Mouse (Mus musculus) naive thymus-derived CD4-positive, alpha-beta T cell, adult 2 months (primary cell): ENCODE measurements around the gene Hfe2.
"Not testable (repeated sequence)": the region's sequence is repeated elsewhere in the genome, so short reads cannot be mapped to it uniquely, and the experiment has no call there.

Experiments used
- DNase-seq: peaks from one replicate; pipeline ENCODE4 v3.0.0-alpha.2; 2011; ENCODE audit warnings: low read depth

Gene Hfe2

DNA sequence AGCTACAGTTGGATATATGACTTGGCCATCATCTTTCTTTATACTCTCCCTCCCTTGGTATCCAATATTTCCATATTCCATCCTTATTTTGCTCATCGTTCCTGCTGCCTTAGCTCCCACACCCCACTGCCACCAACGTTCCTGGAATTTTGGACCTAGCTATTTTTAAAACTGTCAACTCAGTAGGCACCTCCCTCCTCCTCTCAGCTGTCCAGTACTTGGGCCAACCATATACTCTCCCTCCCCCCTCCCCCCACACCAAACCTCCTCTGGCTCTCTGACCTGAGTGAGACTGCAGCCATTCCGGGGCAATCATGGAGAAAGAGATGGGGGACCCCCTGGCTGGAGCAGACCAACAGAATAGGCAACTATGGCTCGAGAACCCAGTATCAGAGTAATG lies at the start of gene Hfe2:
TSS of gene Hfe2 (plus strand) at position 259 of the 400 bp plus-strand sequence.
- no peak for DNase-seq

DNA sequence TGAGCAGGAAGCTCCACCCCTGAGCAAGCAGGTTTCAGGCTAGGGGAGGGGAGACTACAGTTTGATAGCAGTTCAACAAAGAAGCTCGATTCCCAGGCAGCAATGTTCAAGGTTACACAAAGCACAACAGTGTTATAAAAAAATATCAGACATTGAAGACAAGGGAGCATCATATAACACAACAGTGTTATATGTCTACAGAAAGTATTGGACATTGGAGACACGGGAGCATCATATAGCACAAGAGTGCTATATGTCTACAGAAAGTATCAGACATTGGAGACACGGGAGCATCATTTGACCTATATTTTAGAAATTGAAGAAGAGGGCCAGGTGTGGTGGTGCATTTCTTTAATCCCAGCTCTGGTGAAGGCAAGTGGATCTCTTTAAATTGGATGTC lies 47.9 kb upstream of the Hfe2 start:
- no peak for DNase-seq

DNA sequence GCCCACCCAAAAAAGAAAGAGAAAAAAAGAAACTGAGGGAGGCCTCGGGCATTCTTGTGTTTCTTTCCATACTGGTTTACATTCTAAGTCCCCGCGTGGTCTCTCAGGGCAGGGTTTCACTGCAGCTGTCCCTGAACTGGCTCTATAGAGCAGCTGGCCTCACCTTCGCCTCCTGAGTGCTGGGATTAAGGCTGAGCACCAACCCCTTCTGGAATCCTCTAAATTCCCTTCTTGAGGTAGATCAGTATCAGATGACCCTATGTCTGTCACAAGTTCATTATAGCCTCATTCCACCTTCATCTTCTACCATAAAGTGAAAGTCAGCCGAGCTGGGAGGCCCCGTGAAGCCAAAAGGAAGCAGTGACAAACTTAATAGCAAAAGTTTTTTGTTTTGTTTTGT lies 47.4 kb upstream of the Hfe2 start:
- no peak for DNase-seq

DNA sequence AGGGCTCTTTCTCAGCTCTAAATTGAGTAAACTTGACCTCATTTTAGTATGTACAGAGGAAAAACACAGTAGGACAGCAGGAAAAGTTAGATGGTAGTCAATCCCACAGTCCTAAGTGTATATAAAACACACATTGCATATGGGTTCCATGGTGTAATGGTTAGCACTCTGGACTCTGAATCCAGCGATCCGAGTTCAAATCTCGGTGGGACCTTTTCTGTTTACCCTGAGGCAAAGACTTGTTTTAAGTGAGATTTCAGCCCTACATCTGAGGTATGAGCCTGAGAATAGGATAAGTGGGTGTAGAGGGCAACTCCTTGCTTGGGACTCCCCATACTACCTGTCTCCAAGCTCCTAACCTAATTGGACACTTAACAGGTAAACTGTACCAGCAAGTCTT lies 45.7 kb upstream of the Hfe2 start:
- DNase-seq, result no peak

DNA sequence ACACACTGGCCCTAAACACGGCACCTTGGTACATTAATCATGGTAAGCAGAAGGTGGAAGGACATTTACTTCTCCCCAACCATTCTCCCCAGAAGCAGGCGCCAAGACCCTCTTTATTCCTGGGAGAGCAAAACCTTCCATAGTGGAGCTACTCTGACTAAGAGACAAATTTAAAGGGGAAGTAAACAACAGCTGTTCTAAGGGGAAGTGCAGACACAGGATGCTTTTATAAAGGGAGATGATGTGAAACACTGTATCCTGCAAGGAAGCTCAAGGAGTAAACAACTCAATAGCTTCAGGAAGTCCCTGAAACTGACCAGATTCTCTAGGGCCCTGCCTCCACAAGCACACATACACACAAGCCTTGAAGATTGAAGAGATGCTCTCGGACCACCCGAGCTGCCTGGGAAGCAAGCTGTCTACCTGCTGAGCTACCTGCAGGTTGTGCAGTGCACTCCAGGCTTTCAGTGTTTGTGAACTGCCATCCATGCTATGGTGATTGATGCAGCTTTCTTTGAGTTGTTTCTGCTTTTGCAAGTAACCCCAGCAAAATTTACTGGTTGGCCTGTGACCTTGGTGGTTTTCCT lies 44.2 kb upstream of the Hfe2 start:
- no peak for DNase-seq

DNA sequence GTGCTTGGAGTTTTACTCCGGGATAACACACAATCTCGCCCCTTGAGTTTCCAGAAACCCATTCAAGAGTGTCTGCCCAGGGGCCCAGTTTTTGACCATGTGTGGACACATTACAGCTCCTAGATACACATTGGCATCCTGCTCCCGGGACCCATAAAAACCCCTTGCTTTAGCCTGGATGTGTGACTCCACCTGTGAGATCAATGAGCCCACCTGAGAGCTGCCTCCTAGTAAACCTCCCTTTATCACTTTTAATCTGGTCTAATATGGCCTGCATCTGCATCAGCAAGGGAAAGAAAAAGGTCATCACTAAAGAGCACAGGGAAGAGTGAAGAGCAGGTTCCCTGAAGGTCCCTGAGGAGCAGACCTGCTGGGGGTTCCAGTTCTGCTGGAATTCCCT lies 43.1 kb upstream of the Hfe2 start:
- no peak for DNase-seq

DNA sequence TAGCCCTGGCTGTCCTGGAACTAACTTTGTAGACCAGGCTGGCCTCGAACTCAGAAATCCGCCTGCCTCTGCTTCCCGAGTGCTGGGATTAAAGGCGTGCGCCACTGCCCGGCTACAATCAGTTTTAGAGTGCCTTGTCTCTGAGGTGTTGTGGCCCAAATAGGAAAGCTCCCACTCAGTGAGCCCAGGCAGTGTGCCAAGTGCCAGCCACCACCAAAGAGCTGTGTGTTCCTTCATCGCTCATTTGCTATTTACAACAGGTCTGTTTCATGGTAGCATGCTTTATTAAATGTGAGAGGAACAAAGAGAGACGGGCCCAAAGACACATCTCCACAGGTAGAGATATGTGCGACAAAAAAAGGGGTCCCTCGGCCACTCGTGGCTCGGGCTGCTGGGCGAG lies 42.5 kb upstream of the Hfe2 start:
- DNase-seq, result no peak

DNA sequence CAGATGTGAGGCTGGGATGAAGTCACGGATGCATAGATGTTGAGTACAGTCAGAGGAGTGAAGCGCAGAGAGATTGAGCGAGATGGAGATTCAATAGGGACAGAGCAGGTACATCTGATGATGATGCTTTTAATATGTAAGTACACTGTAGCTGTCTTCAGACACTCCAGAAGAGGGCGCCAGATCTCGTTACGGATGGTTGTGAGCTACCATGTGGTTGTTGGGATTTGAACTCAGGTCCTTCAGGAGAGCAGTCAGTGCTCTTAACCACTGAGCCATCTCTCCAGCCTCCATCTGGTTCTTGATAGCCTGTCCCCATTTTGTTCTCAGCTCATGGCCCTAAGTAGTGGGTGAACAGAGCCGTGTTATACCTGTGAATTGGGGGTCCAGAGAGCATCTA lies 41.9 kb upstream of the Hfe2 start:
- DNase-seq, result not testable (repeated sequence)

DNA sequence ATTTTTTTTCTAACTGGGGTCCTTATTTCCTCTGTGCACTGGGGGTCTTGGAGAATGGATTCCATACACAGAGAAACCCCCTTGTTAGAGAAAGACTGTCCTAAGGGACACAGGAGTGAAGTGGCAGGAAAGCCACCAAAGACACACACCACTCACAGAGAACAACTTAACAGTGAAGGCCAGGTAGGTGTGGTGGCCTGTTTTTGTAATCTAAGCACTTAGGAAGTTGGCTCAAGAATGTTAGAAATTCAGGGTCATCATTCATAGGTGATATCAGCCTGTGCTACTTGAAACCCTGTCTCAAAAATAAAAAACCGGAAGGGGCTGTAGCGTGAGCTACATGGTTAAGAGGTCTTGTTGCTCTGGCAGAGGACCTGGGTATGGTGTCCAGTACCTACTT lies 41.0 kb upstream of the Hfe2 start:
- DNase-seq, result no peak

DNA sequence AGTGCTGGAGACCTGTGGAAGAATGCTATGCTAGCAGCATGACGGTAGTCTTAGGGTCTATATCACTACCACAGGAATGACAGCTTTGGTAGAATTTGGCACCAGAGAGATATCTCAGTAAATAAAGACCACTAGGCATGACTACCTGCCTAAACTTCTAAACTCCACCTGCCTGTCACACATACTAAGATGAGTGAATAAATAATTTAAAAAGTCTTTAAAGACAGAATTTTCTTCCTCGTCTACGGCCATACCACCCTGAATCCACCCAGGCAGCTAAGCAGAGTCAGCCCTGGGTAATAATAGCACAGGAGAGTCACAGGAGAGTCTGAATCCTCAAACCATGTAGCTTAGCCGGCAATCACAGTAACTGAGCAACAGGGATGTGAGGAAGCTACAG lies 40.1 kb upstream of the Hfe2 start:
- DNase-seq, result no peak

DNA sequence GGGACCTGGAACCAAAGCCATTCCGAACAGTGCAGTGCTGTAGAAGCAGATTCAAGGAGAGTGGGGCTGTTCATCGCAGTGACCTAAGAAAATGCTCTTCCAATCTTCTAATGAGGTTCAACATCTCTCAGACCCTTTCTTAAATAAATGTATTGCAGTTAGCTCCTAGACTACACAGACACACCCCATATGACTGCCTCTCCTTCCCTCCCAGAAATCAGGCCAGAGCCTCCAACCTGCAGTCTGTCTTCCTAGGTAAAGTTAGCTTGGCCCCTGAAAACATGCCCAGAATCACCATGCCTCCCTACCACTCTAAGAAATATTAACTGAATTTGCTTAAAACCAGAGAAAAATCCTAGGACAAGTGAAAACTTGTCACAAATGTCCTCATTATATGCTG lies 39.6 kb upstream of the Hfe2 start:
- DNase-seq, result no peak

DNA sequence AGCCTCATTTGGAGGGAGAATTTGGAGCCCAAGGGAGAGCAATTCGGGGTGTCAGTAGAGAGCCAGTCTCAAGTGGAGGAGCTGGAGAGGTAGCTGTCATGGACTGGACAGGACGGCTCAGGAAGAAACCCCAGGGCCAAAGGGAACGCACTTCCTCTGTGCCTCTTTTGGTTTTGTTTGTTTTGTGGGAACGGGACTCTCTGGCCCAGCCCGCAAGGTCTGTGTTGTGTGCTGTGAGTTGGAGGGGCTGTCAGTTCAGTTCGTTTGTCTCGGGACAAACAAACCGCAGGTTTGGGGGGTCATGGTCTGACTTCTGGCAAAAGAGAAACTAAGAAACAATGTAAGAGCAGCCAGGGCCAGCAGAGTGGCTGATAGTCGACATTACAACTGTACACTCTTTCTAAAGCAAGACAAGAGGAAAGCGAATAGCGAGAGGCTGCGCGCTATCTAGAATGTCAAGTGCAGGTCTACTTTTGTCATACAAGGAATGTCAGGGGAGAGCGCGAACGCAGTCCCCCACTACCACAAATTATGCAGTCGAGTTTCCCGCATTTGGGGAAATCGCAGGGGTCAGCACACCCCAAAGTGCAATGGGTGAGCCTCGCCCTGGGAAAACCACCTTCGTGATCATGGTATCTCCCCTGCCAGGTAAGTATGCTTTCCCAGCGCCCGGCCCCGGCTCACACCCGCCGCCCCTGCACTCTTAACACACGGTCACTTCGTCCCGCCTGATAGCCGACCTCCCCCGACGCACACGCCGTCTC lies 38.7 kb upstream of the Hfe2 start:
- not testable (repeated sequence) for DNase-seq

DNA sequence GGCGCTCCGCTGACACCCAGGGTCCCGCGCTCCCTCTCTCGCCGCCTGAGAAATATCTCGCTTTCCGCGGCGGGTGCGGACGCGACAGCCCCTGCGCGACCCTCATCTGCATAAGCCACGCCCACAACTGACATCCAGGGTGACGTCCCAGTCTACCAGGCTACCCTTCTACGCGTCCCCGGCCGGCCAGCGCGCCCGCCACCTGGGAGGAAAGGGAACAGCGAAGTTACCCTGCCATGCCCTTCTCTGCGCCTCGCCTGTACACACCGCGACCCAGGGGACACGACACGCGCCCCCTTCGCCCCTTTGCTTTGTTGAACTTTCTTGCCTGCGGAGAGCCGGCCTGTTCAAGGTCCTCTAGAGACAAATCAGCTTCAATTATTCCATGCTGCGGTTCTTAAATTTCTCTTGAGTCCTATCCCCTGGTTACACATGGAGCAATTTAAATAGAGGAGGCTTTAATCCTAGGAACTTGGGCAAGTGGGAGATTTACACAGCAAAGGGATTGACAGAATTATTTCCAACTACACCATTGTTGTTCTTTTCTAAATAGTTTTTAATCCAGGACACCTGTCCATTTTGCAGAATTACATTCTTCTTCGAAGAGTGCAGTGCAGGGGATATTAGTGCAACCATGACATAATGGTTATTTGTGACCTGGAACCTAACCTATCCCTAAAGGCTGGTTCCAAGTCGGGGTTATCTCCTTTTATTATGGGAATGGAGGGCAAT lies 38.0 kb upstream of the Hfe2 start:
- peak; percentile 61 for DNase-seq

DNA sequence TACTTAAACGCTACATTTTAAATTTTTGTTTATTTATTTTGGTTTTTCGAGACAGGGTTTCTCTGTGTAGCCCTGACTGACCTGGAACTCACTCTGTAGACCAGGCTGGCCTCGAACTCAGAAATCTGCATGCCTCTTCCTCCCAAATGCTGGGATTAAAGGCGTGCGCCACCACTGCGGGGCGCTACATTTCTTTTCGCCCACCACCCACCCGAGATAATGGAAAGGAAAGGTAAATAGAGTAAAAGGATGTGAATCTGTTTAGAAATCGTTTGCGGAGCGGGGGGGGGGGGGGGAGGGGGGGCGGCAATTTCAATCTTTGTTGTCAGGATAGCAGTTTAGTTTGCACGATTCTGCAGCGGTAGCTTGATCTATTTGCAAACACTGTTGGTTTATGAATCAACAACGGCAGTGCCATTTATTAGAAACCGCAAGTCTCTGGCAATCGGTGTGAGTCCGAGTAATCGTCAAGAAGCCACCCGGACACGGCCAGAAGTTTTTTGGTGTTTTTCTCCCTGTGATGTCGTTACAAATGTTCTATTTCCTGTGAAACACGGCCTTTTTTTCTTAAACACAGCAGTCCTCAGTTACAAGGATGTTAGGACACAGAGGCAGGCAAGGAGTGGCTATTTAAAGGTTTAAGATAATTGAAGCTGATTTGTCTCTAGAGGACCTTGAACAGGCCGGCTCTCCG lies 37.2 kb upstream of the Hfe2 start:
- DNase-seq, result peak; percentile 82

DNA sequence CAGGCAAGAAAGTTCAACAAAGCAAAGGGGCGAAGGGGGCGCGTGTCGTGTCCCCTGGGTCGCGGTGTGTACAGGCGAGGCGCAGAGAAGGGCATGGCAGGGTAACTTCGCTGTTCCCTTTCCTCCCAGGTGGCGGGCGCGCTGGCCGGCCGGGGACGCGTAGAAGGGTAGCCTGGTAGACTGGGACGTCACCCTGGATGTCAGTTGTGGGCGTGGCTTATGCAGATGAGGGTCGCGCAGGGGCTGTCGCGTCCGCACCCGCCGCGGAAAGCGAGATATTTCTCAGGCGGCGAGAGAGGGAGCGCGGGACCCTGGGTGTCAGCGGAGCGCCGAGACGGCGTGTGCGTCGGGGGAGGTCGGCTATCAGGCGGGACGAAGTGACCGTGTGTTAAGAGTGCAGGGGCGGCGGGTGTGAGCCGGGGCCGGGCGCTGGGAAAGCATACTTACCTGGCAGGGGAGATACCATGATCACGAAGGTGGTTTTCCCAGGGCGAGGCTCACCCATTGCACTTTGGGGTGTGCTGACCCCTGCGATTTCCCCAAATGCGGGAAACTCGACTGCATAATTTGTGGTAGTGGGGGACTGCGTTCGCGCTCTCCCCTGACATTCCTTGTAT lies 36.6 kb upstream of the Hfe2 start:
- DNase-seq, result not testable (repeated sequence)

DNA sequence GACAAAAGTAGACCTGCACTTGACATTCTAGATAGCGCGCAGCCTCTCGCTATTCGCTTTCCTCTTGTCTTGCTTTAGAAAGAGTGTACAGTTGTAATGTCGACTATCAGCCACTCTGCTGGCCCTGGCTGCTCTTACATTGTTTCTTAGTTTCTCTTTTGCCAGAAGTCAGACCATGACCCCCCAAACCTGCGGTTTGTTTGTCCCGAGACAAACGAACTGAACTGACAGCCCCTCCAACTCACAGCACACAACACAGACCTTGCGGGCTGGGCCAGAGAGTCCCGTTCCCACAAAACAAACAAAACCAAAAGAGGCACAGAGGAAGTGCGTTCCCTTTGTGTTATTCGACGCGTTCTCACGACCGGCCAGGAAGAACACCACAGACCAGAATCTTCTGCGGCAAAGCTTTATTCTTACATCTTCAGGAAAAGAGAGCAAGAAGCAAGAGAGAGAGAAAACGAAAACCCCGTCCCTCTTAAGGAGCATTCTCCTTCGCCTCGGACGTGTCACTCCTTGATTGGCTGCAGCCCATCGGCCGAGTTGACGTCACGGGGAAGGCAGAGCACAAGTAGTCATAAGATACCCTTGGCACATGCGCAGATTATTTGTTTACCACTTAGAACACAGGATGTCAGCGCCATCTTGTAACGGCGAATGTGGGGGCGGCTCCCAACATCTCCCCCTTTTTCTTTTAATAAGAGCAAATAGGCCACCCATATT lies 35.9 kb upstream of the Hfe2 start:
- not testable (repeated sequence) for DNase-seq

DNA sequence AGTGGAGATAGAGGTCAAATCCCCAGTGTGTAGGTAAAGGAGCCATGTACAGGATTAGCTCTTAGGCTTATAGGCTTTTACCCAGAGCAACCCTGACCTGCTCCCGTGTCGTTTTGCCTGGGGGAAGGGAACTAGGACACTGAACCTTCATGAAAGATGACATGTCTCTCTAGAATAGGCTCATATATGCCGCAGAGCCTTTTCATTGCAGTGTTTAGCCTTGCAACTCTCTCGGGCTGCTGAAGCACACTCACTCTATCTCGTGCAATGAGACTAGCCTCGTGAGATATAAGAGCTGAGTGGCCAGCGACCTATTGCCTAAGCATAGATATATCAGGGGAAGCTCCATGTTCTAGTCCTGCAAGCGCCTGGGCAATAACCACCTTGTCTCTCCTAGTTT lies 35.3 kb upstream of the Hfe2 start:
- not testable (repeated sequence) for DNase-seq

DNA sequence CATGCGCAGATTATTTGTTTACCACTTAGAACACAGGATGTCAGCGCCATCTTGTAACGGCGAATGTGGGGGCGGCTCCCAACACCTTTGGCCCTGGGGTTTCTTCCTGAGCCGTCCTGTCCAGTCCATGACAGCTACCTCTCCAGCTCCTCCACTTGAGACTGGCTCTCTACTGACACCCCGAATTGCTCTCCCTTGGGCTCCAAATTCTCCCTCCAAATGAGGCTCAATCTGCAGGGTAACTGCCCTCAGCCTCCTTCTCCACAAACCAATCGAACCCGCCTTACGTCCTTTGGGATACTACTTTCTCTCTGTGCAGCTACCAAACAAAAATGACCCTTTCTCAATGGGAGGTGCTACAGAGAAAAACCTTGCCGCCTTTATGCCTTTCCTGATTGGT lies 30.5 kb upstream of the Hfe2 start:
- DNase-seq, result not testable (repeated sequence)

DNA sequence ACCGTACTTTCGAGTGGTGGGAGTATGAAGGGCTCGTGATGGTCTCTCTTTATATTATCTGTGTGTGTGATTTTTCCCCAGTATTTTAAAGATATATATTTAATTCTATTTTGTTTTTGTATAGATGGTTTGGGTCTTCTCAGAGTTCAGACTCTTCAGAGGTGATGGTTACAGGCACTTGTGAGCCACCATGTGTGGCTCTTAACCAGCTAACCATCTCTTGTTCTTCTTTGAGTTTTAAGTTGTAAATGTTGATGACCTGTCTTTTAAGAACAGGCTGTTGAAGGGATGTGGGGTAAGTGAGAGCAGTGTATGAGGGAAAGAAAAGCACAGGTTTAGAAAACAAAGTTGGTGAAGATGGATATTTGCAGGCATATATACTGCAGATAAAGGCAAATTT lies 30.1 kb upstream of the Hfe2 start:
- DNase-seq, result no peak

DNA sequence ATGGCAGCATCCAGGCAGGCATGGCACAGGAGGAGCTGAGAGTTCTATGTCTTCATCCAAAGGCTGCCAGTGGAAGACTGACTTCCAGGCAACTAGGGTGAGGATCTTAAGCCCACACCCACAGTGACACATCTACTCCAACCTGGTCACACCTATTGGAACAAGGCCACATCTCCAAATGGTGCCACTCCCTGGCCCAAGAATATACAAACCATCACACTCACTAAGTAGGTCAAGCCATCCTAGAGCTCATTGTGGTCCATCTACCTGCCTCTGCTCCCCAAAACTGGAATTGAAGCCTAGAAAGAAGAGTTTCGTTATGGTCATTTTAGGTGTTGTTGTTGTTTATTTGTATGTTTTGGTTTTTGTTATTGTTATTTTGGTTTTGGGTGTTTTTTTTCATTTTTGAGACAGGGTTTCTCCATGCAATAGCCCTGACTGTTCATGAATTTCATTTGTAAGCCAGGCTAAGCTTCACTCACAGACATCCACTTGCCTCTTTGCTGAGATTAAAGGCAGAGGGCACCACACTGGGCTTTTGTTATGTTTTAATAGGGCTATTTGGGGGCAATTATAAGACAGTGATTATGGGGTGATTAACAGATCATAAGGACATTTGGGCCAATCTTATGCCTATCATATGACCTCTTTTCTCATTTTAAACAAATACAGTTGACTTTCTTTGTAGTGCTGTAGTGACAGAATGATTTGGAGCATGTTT lies 29.3 kb upstream of the Hfe2 start:
- DNase-seq, result no peak

DNA sequence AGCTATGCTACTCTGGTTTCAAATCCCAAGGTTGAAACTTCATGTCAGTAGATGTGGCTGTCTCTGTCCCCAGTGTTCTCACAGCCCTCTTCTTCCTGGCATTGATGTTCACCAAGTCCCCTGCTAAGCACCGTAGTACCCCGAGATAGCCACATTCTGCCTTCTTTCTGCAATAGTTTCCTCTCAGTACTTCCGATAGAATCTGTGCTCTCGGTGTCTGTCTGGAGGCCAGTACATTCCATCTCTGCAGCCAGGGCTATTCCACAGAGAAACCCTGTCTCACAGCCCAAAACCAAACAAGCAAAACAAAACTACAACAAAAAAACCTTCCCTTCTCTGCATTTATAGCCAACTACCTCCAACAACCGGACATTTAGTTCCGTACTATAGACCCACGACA lies 28.8 kb upstream of the Hfe2 start:
- no peak for DNase-seq
